Comparison of ENCODE assay signal across 8 mouse cellular contexts in genomic region chr6:142964531-142965385, GRCm38 (mm10). TPM values are rescaled to one million over a fixed set of nuclear protein-coding genes. Genes with fewer than 3 reads are reported as not detected.
DNase-seq lines count a peak whose midpoint lies in the region; ATAC-seq lines count a peak whose summit lies in the region.

No protein-coding gene starts in this region.

- no peaks in the 10 kb centered on the region for H3K27me3 ChIP-seq in forebrain, embryonic 15.5 days
- no peaks in the 10 kb centered on the region for H3K27me3 ChIP-seq in hindbrain, embryonic 14.5 days (ENCODE audit: control insufficient read depth, insufficient read depth, low read length)
- H3K27me3 ChIP-seq in lung, embryonic 16.5 days (ENCODE audit: control insufficient read depth, insufficient read depth, low read depth, low read length), result peaks cover 19% of the 10 kb centered on the region

- peak; percentile 94 for DNase-seq in ES-CJ7 (ENCODE audit: low read depth, low spot score)
- peak; percentile 87 for DNase-seq in hindbrain, embryonic 14.5 days (ENCODE audit: low spot score)
- peak; percentile 83 to 93 for DNase-seq in layer of hippocampus, postnatal 14 days (ENCODE audit: low spot score in 2 of 2)
- DNase-seq in ovary, postnatal 14 days (ENCODE audit: low spot score), result peak; percentile 50
- peak; percentile 90 for DNase-seq in thymus, postnatal 25 days

- ATAC-seq in cerebellum, adult (ENCODE audit: insufficient number of reproducible peaks, low FRiP score, low TSS enrichment), result peak; percentile 84
- ATAC-seq in forebrain, embryonic 15.5 days (replicated peaks), result peak; percentile 92
- peak; percentile 90 for ATAC-seq in hindbrain, embryonic 14.5 days (ENCODE audit: low FRiP score)
- ATAC-seq in lung, embryonic 16.5 days (ENCODE audit: low read depth), result peak; percentile 86

- peak overlapping the region; percentile 86 for H3K4me3 ChIP-seq in forebrain, embryonic 15.5 days
- peak overlapping the region; percentile 67 for H3K4me3 ChIP-seq in hindbrain, embryonic 14.5 days (replicated peaks; ENCODE audit: low read length)
- H3K4me3 ChIP-seq in lung, embryonic 16.5 days (ENCODE audit: low read length), result peak overlapping the region; percentile 56

- H3K4me1 ChIP-seq in forebrain, embryonic 15.5 days, result peaks cover 29% of the 10 kb centered on the region
- H3K4me1 ChIP-seq in hindbrain, embryonic 14.5 days (replicated peaks; ENCODE audit: control insufficient read depth, insufficient read depth, low read length), result peaks cover 31% of the 10 kb centered on the region
- peaks cover 5% of the 10 kb centered on the region; the same call in 1 of the 2 replicates for H3K4me1 ChIP-seq in lung, embryonic 16.5 days (replicated peaks; ENCODE audit: control insufficient read depth, insufficient read depth, low read length)

- peak overlapping the region; percentile 99 for H3K27ac ChIP-seq in forebrain, embryonic 15.5 days (replicated peaks)
- peak overlapping the region; percentile 98 for H3K27ac ChIP-seq in hindbrain, embryonic 14.5 days
- H3K27ac ChIP-seq in lung, embryonic 16.5 days (ENCODE audit: low read length), result no peak overlapping the region

- WGBS in forebrain, embryonic 15.5 days, result under 1% methylated on average over 39 of the region's 39 CpGs
- WGBS in hindbrain, embryonic 14.5 days, result under 1% methylated on average over 39 of the region's 39 CpGs
- under 1% methylated on average over 39 of the region's 39 CpGs for WGBS in lung, embryonic 16.5 days

- H3K9ac ChIP-seq in forebrain, embryonic 15.5 days (replicated peaks), result peak overlapping the region; percentile 95
- peak overlapping the region; percentile 86 for H3K9ac ChIP-seq in hindbrain, embryonic 14.5 days
- peak overlapping the region; percentile 56 for H3K9ac ChIP-seq in lung, embryonic 16.5 days (ENCODE audit: low read length)

- no peaks in the 10 kb centered on the region for H3K36me3 ChIP-seq in forebrain, embryonic 15.5 days
- H3K36me3 ChIP-seq in hindbrain, embryonic 14.5 days (replicated peaks; ENCODE audit: control insufficient read depth, insufficient read depth), result no peaks in the 10 kb centered on the region
- no peaks in the 10 kb centered on the region for H3K36me3 ChIP-seq in lung, embryonic 16.5 days (ENCODE audit: control insufficient read depth, insufficient read depth, low read length)

- H3K9me3 ChIP-seq in forebrain, embryonic 15.5 days, result no peaks in the 10 kb centered on the region
- no peaks in the 10 kb centered on the region for H3K9me3 ChIP-seq in hindbrain, embryonic 14.5 days (ENCODE audit: control insufficient read depth, low read length)
- no peaks in the 10 kb centered on the region for H3K9me3 ChIP-seq in lung, embryonic 16.5 days (ENCODE audit: control insufficient read depth, low read length)

- peak overlapping the region; percentile 87 for H3K4me2 ChIP-seq in forebrain, embryonic 15.5 days (replicated peaks)
- H3K4me2 ChIP-seq in hindbrain, embryonic 14.5 days (replicated peaks), result peak overlapping the region; percentile 76
- peak overlapping the region; percentile 99 for H3K4me2 ChIP-seq in lung, embryonic 16.5 days (ENCODE audit: low read depth, low read length)

RNA-seq across cellular contexts. Expression of gene St8sia1, which starts 0.5 kb away (rescaled TPM):
- polyA plus RNA-seq in forebrain, embryonic 15.5 days (2015; fragmentation: Nextera tagmentation; extraction: Ambion mirVana), result 5.5 and 6.9 TPM in 2 replicates
- polyA plus RNA-seq in hindbrain, embryonic 14.5 days (2014; fragmentation: Nextera tagmentation; extraction: Ambion mirVana), result 6.1 and 7.1 TPM in 2 replicates
- total RNA-seq in layer of hippocampus, postnatal 14 days (2021), result 10 to 100 TPM; 29.7 to 32.2 TPM
- 0.30 and 0.39 TPM in 2 replicates for polyA plus RNA-seq in lung, embryonic 16.5 days (2015; fragmentation: Nextera tagmentation; extraction: Ambion mirVana)
